Comparison of ENCODE assay signal across 9 mouse cellular contexts in the genomic region with DNA sequence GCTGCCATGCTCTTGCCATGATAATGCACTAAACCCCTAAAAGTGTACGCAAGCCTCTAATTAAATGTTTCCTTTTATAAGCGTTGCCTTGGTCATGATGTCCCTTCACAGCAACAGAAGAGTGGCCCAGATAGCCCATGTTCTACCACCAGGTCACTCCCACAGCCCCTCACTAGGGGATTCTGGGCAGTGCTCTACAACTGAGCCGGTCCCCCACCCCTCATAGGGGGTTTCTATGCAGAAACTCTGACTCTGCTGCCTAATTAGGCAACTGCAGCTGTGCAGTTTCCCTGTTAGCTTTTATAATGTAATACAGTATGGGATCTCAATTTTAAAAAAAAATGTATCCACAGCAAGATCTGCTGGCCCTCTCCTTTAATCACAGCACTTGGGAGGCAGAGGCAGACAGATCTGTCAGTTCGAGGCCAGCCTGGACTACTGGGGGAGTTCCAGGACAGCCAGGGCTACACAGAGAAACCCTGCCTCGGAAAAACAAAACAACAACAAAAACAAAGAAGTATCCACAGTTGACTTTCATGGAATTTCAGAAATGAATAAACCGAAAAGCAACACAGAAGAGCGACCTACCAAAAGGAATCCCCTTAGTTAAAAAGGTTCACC. TPM values are rescaled to one million over a fixed set of nuclear protein-coding genes. Genes with fewer than 3 reads are reported as not detected.
DNase-seq lines count a peak whose midpoint lies in the region; ATAC-seq and TF ChIP-seq lines count a peak whose summit lies in the region.
"Had no signal": no experiment of that assay in that cellular context is flagged by ENCODE, and none has a peak within 500 bp of the region (broad histone marks: within the 10 kb centered on the region; RNA-seq: fewer than 3 reads in every experiment).

No protein-coding gene starts in this region.

- 32% methylated on average over 7 of the region's 7 CpGs for WGBS in heart, embryonic 16.5 days
- 35% methylated on average over 7 of the region's 7 CpGs for WGBS in forebrain, postnatal 0 days
- WGBS in macrophage (ENCODE audit: missing documents): 44% methylated on average over 7 of the region's 7 CpGs

- intact Hi-C loops in heart, postnatal 14 days (cut with DNase I): loop anchor here (2.0 kb wide), 1 partner anchor 15 kb away; the partner anchor contains the start of gene Zfp108
- intact Hi-C loops in gastrocnemius, postnatal 14 days (cut with DNase I; ENCODE audit: low total_unique reads): no loop called here

- H3K27me3 ChIP-seq in heart, embryonic 16.5 days (ENCODE audit: control insufficient read depth, insufficient read depth, low read length): no peaks in the 10 kb centered on the region
- H3K27me3 ChIP-seq in forebrain, postnatal 0 days (ENCODE audit: insufficient read depth, low read length): no peaks in the 10 kb centered on the region

- TF ChIP-seq CTCF in bone marrow macrophage, adult 2 months (IDR thresholded peaks at IDR 0.05; ENCODE audit: low read depth, low read length): no peak
- no peak for TF ChIP-seq CTCF in forebrain, postnatal 0 days (IDR thresholded peaks at IDR 0.05; ENCODE audit: low read depth)

- peak overlapping the region; percentile 88 for H3K9ac ChIP-seq in heart, embryonic 16.5 days (ENCODE audit: low read length)
- peak overlapping the region; percentile 60 for H3K9ac ChIP-seq in forebrain, postnatal 0 days

- H3K27ac ChIP-seq in heart, embryonic 16.5 days (ENCODE audit: low read length): no peak overlapping the region
- no peak overlapping the region for H3K27ac ChIP-seq in bone marrow macrophage, adult 2 months (ENCODE audit: insufficient read depth, low read depth, low read length)
- no peak overlapping the region for H3K27ac ChIP-seq in forebrain, postnatal 0 days (ENCODE audit: low read depth, low read length)
- no peak overlapping the region for H3K27ac ChIP-seq in macrophage

- H3K4me1 ChIP-seq in heart, embryonic 16.5 days (ENCODE audit: control insufficient read depth, insufficient read depth, low read length): no peaks in the 10 kb centered on the region
- peaks cover 7% of the 10 kb centered on the region for H3K4me1 ChIP-seq in bone marrow macrophage, adult 2 months (ENCODE audit: control insufficient read depth, insufficient read depth, low read length)
- peaks cover 4% of the 10 kb centered on the region; the same call in 1 of the 2 replicates for H3K4me1 ChIP-seq in forebrain, postnatal 0 days (ENCODE audit: insufficient read depth)

- H3K36me3 ChIP-seq in heart, embryonic 16.5 days (ENCODE audit: control insufficient read depth, insufficient read depth): peaks cover 13% of the 10 kb centered on the region
- H3K36me3 ChIP-seq in forebrain, postnatal 0 days (ENCODE audit: insufficient read depth): peaks cover 11% of the 10 kb centered on the region; the same call in 1 of the 2 replicates
- no peaks in the 10 kb centered on the region for H3K36me3 ChIP-seq in macrophage (ENCODE audit: inconsistent target)

- no peak for DNase-seq in heart, postnatal 14 days
- DNase-seq in forebrain, postnatal 0 days: no peak
- DNase-seq in layer of hippocampus, adult 18-20 months (ENCODE audit: low spot score in 2 of 2): no peak
- DNase-seq in gastrocnemius, postnatal 14 days: no peak
- no peak for DNase-seq in urinary bladder, adult 18-20 months (ENCODE audit: low spot score in 2 of 2)

- TF ChIP-seq POLR2A in bone marrow macrophage, adult 2 months (IDR thresholded peaks at IDR 0.05; ENCODE audit: borderline replicate concordance, low read depth, low read length): no peak

- no peaks in the 10 kb centered on the region for H3K79me2 ChIP-seq in macrophage (ENCODE audit: inconsistent target)

- H3K4me3 ChIP-seq in heart, embryonic 16.5 days (ENCODE audit: low read length): peak overlapping the region; percentile 84
- peak overlapping the region; percentile 93 for H3K4me3 ChIP-seq in bone marrow macrophage, adult 2 months (ENCODE audit: insufficient read depth, low read length)
- peak overlapping the region; percentile 48 for H3K4me3 ChIP-seq in forebrain, postnatal 0 days (ENCODE audit: low read depth, low read length)
- H3K4me3 ChIP-seq in macrophage (ENCODE audit: inconsistent target): peak overlapping the region; percentile 30

- ATAC-seq in heart, embryonic 16.5 days (replicated peaks; ENCODE audit: extremely low read depth, insufficient read depth, low FRiP score): peak; percentile 23; the same call in 1 of the 2 replicates
- peak; percentile 42 for ATAC-seq in forebrain, postnatal 0 days

- peak overlapping the region; percentile 92 for H3K4me2 ChIP-seq in heart, embryonic 16.5 days (ENCODE audit: low read depth, low read length)
- peak overlapping the region; percentile 78 for H3K4me2 ChIP-seq in forebrain, postnatal 0 days (ENCODE audit: low read depth)

- H3K9me3 ChIP-seq in heart, embryonic 16.5 days (replicated peaks; ENCODE audit: control insufficient read depth, low read length): no peaks in the 10 kb centered on the region
- no peaks in the 10 kb centered on the region for H3K9me3 ChIP-seq in forebrain, postnatal 0 days (ENCODE audit: low read length)

RNA-seq across cellular contexts. Expression of gene Zfp93, which starts 0.4 kb away (rescaled TPM):
- 5.8 and 6.7 TPM in 2 replicates for polyA plus RNA-seq in heart, embryonic 16.5 days (2015; fragmentation: Nextera tagmentation; extraction: Ambion mirVana)
- 1 to 10 TPM; 3.1 to 4.9 TPM for total RNA-seq in heart, postnatal 14 days (2021)
- 1.1 and 1.2 TPM in 2 replicates for polyA plus RNA-seq in bone marrow macrophage, adult 2 months (2012; ENCODE audit: insufficient read depth, insufficient read length, missing spikeins)
- 9.7 and 13.2 TPM in 2 replicates for total RNA-seq in forebrain, postnatal 0 days (2014; rRNA removed)
- 2.0 and 2.4 TPM in 2 replicates for polyA plus RNA-seq in forebrain, postnatal 0 days (2015; fragmentation: Nextera tagmentation; extraction: Ambion mirVana)
- 1 to 10 TPM in 7 of 26 experiments, under 1 TPM in 15, not detected in 4; 0.18 to 2.7 (median 0.80) TPM for total RNA-seq in macrophage (2018; cell fraction: chromatin; rRNA removed)
- under 1 TPM; 0.09 to 0.82 (median 0.44) TPM for total RNA-seq in macrophage (2018; cell fraction: cytosol; rRNA removed)
- total RNA-seq in macrophage (2018; cell fraction: nucleus; rRNA removed): 1 to 10 TPM in 3 of 26 experiments, under 1 TPM in 20, not detected in 3; 0.20 to 8.6 (median 0.44) TPM
- polyA plus RNA-seq in macrophage (2018): 0.32 to 0.66 TPM (median 0.48 TPM) in 3 replicates
- 10 to 100 TPM; 13.4 to 14.4 TPM for total RNA-seq in layer of hippocampus, adult 18-20 months (2021)
- total RNA-seq in gastrocnemius, postnatal 14 days (2021): 1 to 10 TPM; 3.0 to 3.7 TPM
- total RNA-seq: MEL had no signal

RNA-seq across cellular contexts. Expression of gene Zfp108, which starts 15.2 kb away (rescaled TPM):
- polyA plus RNA-seq in heart, embryonic 16.5 days (2015; fragmentation: Nextera tagmentation; extraction: Ambion mirVana): 2.1 and 2.7 TPM in 2 replicates
- total RNA-seq in heart, postnatal 14 days (2021): 1 to 10 TPM; 1.8 to 1.9 TPM
- polyA plus RNA-seq in bone marrow macrophage, adult 2 months (2012; ENCODE audit: insufficient read depth, insufficient read length, missing spikeins): 1.9 TPM in 2 replicates
- total RNA-seq in forebrain, postnatal 0 days (2014; rRNA removed): 9.1 and 13.0 TPM in 2 replicates
- polyA plus RNA-seq in forebrain, postnatal 0 days (2015; fragmentation: Nextera tagmentation; extraction: Ambion mirVana): 1.9 and 3.1 TPM in 2 replicates
- total RNA-seq in macrophage (2018; cell fraction: chromatin; rRNA removed): 1 to 10 TPM in 16 of 26 experiments, under 1 TPM in 8, not detected in 2; 0.31 to 7.5 (median 1.6) TPM
- 1 to 10 TPM in 13 of 26 experiments, under 1 TPM in 12, not detected in 1; 0.09 to 1.8 (median 1.0) TPM for total RNA-seq in macrophage (2018; cell fraction: cytosol; rRNA removed)
- total RNA-seq in macrophage (2018; cell fraction: nucleus; rRNA removed): 1 to 10 TPM in 12 of 26 experiments, under 1 TPM in 10, not detected in 4; 0.23 to 5.0 (median 1.2) TPM
- 1.1 to 2.5 TPM (median 1.6 TPM) in 3 replicates for polyA plus RNA-seq in macrophage (2018)
- total RNA-seq in layer of hippocampus, adult 18-20 months (2021): 1 to 10 TPM; 8.0 TPM
- total RNA-seq in gastrocnemius, postnatal 14 days (2021): 1 to 10 TPM; 1.4 TPM
- total RNA-seq: MEL had no signal

RNA-seq across cellular contexts. Expression of gene Zfp61, which starts 31.3 kb away (rescaled TPM):
- polyA plus RNA-seq in heart, embryonic 16.5 days (2015; fragmentation: Nextera tagmentation; extraction: Ambion mirVana): 16.6 and 16.8 TPM in 2 replicates
- 1 to 10 TPM; 3.3 to 4.0 TPM for total RNA-seq in heart, postnatal 14 days (2021)
- 10.0 and 11.3 TPM in 2 replicates for polyA plus RNA-seq in bone marrow macrophage, adult 2 months (2012; ENCODE audit: insufficient read depth, insufficient read length, missing spikeins)
- total RNA-seq in forebrain, postnatal 0 days (2014; rRNA removed): 32.9 and 34.8 TPM in 2 replicates
- 24.5 and 30.8 TPM in 2 replicates for polyA plus RNA-seq in forebrain, postnatal 0 days (2015; fragmentation: Nextera tagmentation; extraction: Ambion mirVana)
- 10 to 100 TPM in 18 of 26 experiments, 1 to 10 TPM in 8; 2.3 to 38.1 (median 15.0) TPM for total RNA-seq in macrophage (2018; cell fraction: chromatin; rRNA removed)
- 1 to 10 TPM in 25 of 26 experiments, under 1 TPM in 1; 0.72 to 7.8 (median 4.6) TPM for total RNA-seq in macrophage (2018; cell fraction: cytosol; rRNA removed)
- total RNA-seq in macrophage (2018; cell fraction: nucleus; rRNA removed): 10 to 100 TPM in 11 of 26 experiments, 1 to 10 TPM in 15; 1.0 to 29.1 (median 6.0) TPM
- polyA plus RNA-seq in macrophage (2018): 5.6 to 8.2 TPM (median 7.2 TPM) in 3 replicates
- total RNA-seq in layer of hippocampus, adult 18-20 months (2021): 10 to 100 TPM; 19.8 to 24.9 TPM
- total RNA-seq in gastrocnemius, postnatal 14 days (2021): 1 to 10 TPM; 2.6 to 3.8 TPM

RNA-seq across cellular contexts. Expression of gene Zfp109, which starts 32.4 kb away (rescaled TPM):
- 3.6 TPM in 2 replicates for polyA plus RNA-seq in heart, embryonic 16.5 days (2015; fragmentation: Nextera tagmentation; extraction: Ambion mirVana)
- 1 to 10 TPM; 1.9 to 2.1 TPM for total RNA-seq in heart, postnatal 14 days (2021)
- 2.5 and 3.1 TPM in 2 replicates for polyA plus RNA-seq in bone marrow macrophage, adult 2 months (2012; ENCODE audit: insufficient read depth, insufficient read length, missing spikeins)
- 5.4 and 7.4 TPM in 2 replicates for total RNA-seq in forebrain, postnatal 0 days (2014; rRNA removed)
- 1.3 and 2.6 TPM in 2 replicates for polyA plus RNA-seq in forebrain, postnatal 0 days (2015; fragmentation: Nextera tagmentation; extraction: Ambion mirVana)
- total RNA-seq in macrophage (2018; cell fraction: chromatin; rRNA removed): 1 to 10 TPM in 19 of 26 experiments, under 1 TPM in 6, not detected in 1; 0.41 to 7.4 (median 2.4) TPM
- total RNA-seq in macrophage (2018; cell fraction: cytosol; rRNA removed): 1 to 10 TPM in 19 of 26 experiments, under 1 TPM in 7; 0.33 to 2.6 (median 1.3) TPM
- total RNA-seq in macrophage (2018; cell fraction: nucleus; rRNA removed): 1 to 10 TPM in 19 of 26 experiments, under 1 TPM in 7; 0.23 to 5.1 (median 2.0) TPM
- 0.92 to 1.6 TPM (median 1.1 TPM) in 3 replicates for polyA plus RNA-seq in macrophage (2018)
- 1 to 10 TPM; 9.2 to 10.0 TPM for total RNA-seq in layer of hippocampus, adult 18-20 months (2021)
- 1 to 10 TPM; 1.5 to 1.7 TPM for total RNA-seq in gastrocnemius, postnatal 14 days (2021)
- total RNA-seq: MEL had no signal

RNA-seq across cellular contexts. Expression of gene Zfp94, which starts 46.7 kb away (rescaled TPM):
- polyA plus RNA-seq in heart, embryonic 16.5 days (2015; fragmentation: Nextera tagmentation; extraction: Ambion mirVana): 5.1 and 5.2 TPM in 2 replicates
- 1 to 10 TPM; 1.7 to 2.1 TPM for total RNA-seq in heart, postnatal 14 days (2021)
- polyA plus RNA-seq in bone marrow macrophage, adult 2 months (2012; ENCODE audit: insufficient read depth, insufficient read length, missing spikeins): 3.5 and 5.3 TPM in 2 replicates
- 15.8 and 16.9 TPM in 2 replicates for total RNA-seq in forebrain, postnatal 0 days (2014; rRNA removed)
- polyA plus RNA-seq in forebrain, postnatal 0 days (2015; fragmentation: Nextera tagmentation; extraction: Ambion mirVana): 19.3 and 21.2 TPM in 2 replicates
- 10 to 100 TPM in 2 of 26 experiments, 1 to 10 TPM in 17, under 1 TPM in 2, not detected in 5; 0.53 to 11.8 (median 4.6) TPM for total RNA-seq in macrophage (2018; cell fraction: chromatin; rRNA removed)
- 1 to 10 TPM in 15 of 26 experiments, under 1 TPM in 11; 0.24 to 2.2 (median 1.3) TPM for total RNA-seq in macrophage (2018; cell fraction: cytosol; rRNA removed)
- total RNA-seq in macrophage (2018; cell fraction: nucleus; rRNA removed): 1 to 10 TPM in 13 of 26 experiments, under 1 TPM in 8, not detected in 5; 0.58 to 6.2 (median 1.6) TPM
- 1.0 to 2.1 TPM (median 1.5 TPM) in 3 replicates for polyA plus RNA-seq in macrophage (2018)
- total RNA-seq in layer of hippocampus, adult 18-20 months (2021): 10 to 100 TPM; 12.1 to 12.7 TPM
- total RNA-seq in gastrocnemius, postnatal 14 days (2021): 1 to 10 TPM; 1.7 to 2.4 TPM

Comparison
In these comparisons a context has a peak if more than half of its experiments do, and no peak if none do; other contexts are left out.
1. H3K4me3 ChIP-seq: peak in every context shown above with its lines; median percentile 93 in bone marrow macrophage, adult 2 months; 84 in heart, embryonic 16.5 days; 48 in forebrain, postnatal 0 days; 30 in macrophage.